Mouse (Mus musculus) c-Kit-positive CD71-negative TER-119-negative erythroid progenitor cells, embryonic 14.5 days (primary cell): ENCODE data around the gene Hivep3.
A peak's percentile ranks its signal among the peaks of the same experiment; 100 is the strongest.

Experiments
- DNase-seq: peaks from one replicate; pipeline ENCODE4 v3.0.0-alpha.2; 2013; ENCODE audit warnings: low read depth

Hivep3 gene

DNA sequence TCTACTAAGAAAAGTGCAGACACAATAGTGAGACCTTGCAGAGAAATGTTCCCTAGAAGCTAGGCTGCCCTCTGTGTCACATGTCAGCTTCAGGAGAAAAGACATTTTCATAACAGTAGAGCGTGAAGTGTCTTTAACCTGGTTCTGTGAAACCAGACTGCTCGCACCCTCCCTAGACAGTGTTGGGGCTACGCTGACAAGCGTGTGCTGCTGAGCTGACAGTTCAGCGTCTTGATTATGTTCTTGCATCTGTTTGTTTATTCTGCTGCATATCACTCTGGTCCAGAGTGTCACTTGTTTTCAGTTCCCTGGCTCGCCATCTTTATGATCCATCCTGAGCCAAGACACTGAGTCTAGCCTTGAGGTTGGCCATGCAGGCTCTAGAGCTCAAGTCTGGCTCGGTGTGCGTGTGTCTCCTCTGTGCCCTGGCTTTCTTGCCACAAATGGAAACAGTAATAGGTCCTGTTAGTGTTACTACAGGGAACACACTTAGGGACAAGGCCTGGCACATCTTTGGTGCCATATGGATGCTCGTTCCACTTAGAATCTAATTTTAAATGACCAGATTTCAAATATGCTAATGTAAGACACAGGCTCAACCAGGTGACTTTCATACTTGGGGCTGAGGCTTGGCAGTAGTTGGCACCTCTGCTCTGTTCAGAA lies 28.0 kb downstream of the Hivep3 start:
- no peak for DNase-seq

DNA sequence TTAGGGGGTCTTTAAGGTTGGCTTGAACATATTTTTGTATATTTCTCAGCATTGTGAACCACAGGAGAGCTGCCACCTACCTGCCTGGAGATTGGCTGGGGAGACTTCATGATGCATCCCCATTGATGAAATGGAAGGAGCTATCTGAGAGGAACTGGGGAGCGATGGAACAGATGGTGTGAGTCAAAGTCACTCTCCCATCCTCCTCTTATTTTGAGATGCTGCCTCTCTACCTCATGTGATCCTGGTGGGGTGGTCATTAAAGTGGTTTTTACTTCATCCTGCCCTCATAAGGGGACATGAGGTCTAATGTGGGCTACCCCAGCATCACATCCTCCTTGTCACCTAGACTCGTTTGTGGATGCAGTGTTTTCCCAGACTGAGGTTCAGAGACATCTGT lies 28.6 kb downstream of the Hivep3 start:
- DNase-seq: no peak

DNA sequence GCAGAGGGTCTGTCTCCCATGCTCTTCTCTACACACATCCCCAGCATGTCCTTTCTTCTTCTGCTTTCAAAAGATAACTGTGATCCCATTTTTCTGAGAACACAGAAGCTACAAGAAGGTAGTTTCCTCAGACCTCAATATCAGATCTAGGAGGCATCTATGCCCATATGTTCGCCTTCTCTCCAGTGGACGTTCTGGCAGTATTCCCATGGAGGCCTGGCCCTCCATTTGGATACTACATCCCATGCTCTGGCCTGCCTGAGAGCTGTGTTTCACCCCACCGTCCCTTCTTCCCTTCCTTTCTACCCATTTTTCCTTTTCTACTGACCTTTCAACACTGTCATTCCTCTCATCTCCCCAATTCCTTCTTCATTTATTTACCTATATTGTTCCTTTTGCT lies 34.5 kb downstream of the Hivep3 start:
- no peak for DNase-seq

DNA sequence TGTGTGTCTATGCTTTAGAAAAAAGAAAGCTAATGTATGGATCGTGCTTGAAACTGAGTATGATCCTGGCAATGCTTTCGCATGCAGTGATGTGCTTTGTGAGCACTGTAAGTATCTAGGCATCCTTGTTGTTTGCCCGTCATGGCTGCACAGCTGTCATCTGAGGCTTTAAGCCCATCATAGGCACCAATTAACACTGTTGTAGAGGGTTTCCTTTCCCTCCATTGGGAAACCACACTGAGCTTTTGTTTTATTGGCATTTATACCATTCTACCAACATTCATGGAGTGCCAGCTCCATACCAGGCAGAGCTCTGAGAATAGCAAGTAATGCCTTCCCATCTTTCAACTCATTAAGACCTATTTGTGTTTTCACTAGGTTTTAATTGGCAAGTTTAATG lies 42.3 kb downstream of the Hivep3 start:
- no peak for DNase-seq

DNA sequence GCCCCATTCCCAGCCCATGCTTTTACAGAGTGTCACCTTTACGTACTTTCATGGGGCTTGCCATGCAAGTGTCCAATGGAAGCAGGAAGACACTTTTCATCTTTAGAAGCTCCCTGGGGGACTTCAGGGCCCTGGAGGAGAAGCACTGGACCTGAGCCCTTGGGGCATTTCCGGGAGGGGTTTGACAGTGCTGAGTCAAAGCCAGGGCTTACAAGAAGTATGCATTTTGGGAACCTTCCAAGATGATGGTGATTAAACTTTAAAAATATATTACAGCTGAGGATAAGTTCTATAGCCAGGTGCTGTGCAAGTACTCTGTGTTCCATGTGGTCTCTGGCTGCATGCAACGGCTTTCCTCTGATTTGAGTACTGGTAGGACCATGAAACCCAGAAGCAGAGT lies 43.6 kb downstream of the Hivep3 start:
- DNase-seq: no peak

DNA sequence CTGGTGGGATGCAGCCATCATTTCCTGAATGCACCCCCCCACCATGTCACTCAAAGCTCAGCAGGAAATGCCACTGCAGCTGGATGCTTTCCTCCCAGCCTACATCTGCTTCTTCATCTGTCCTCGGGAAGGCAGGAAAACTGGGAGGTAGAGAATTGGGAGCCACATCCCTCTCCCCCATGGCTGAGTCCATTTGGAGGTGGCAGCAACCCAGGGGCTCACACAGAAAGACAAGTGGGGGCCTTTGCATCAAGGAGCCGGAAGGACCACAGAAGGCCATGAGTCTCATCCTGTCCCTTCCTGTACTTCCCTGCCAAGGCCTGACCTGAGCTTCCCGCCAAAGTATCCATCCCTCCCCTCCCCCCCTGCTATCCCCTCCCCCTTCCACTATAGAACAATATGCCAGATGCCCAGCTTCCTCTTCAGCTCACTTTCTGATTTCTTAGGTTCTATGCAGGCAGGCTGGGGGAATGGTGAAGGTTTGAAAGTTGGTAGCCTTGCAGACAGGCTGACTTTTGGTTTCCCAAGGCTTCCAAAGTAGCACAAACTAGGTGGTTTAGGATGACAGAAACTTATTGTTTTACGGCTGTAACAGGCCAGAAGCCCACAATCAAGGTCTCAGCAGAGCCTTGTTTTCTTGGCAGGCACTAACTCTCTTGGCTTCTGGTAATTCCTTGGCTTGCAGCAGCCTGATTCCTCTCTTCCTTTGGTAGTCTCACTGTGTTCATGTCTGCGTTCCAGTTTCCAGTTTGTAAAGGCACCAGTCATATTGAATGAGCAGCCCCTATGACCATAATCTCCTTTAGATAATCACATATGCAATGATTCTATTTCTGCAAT lies 46.2 kb downstream of the Hivep3 start:
- no peak for DNase-seq

DNA sequence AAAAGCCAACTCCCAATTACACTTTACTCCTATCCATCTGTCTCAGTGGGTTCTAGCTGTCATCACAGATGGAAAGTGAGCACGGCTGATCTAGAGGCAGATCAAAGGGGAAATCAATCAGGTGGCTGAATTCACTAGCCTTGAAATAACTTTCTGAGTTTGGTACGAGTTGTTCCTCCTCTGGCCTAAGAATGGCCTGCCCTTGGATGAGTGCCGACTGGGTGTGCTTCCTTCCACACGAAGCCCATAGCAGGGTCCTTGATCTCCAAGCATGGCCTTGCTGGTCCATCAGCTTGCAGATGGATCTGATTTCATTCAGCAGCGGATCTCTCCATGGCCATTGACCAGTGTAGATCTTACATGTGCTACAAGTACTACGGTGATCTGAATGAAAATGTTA lies 47.3 kb downstream of the Hivep3 start:
- DNase-seq: no peak

DNA sequence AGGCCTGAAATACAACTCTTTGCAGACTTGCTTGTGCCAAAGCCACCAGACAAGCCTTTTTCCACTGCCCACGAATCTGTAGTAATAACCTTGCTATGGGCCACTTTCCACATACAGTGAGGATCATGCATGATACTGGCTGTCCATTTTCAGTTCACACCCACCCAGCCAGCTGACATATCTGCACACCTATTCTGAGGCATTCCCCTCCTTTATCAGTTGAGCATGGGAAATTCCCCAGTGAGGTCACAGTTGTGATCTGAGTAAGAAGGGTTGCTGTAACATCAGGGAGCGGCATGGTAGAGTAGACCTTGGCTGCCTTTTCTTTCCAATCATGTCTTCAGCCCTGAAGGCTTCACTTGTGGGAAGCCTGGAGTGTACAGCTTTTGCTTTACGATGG lies 51.4 kb downstream of the Hivep3 start:
- DNase-seq: no peak

DNA sequence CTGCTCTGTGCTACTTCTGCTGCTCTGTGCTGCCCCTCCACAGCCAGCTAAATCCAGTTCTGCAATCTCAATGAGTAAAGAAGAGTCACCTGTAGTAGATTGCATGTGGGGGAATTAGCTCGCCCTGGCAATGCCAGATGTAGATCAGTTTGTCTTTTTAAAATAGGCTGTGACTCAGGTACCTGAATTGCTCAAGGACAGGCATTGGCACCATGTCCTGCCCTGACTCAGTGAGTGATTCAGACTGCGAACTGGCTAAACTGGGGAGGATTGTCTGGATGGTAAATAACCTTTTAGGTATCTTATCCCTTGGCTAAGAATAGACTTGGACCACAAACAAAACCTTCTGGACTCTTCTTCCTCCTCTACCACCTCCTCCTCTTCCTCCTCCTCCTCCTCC lies 52.7 kb downstream of the Hivep3 start:
- no peak for DNase-seq

DNA sequence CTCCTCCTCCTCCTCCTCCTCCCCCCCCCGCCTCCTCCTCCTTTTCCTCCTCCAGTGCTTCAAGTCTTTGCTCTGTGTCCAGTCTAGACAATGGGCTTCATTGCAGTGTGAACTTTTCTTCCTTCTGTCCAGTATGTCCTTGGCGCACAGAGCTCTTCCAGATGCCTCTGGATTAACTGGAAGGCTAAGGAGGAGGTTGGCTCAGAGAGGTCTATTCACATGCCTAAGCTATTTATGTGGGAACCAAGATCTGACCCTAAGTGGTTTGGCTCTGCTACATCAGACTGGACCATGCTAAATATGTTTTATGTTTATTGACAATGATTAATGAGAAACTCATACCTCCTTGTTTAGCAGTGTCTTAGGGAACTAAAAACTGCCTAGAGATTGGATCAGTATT lies 53.1 kb downstream of the Hivep3 start:
- no peak for DNase-seq

DNA sequence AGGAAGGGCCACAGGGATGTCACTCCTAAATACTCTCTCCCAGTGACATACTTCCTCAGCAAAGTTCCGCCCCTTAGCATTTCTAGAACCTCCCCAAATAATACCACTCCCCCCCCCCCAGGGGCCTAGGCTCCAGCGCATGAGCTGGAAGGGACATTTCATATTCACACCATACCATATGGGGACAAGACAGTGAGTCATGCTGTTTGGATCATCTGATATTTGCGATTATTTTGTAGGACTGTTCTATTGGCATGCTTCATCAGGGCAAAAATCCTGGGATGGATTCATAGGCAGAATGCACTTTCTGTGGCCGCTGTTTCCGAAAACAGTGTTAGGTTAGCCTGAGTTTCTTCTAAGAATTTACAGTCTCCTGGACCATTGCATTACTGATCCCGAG lies 55.2 kb downstream of the Hivep3 start:
- no peak for DNase-seq

DNA sequence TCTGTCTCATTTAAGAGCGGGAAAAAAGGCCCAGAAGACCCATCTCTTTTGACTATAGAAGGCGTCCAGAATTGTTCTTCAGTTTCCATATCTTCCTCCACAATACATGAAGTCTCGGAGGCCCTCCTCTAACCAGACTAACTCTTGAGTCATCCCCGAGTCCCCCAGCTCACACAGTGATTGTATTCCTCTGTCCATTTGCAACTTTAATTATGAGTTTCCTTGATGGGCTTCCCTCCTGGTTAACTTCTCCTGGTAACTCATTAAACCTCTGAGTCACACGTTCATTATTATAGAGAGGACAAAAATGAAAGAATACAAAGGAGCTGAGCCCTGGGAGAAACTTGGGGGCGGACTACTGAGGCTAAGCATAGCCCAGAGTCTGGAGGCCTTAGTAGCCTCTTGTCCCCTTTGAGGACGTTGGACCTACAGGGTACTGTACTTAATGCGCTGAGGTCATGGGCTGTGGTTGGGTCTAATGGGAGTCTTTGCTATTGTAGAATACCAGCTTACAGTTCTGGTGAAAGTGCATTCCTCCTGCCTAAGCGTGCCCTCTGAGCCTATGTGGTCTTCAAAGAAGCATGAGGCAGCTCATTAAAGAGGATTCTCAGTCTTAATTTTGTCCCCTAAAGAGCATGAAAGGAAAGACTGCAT lies 56.0 kb downstream of the Hivep3 start:
- no peak for DNase-seq

DNA sequence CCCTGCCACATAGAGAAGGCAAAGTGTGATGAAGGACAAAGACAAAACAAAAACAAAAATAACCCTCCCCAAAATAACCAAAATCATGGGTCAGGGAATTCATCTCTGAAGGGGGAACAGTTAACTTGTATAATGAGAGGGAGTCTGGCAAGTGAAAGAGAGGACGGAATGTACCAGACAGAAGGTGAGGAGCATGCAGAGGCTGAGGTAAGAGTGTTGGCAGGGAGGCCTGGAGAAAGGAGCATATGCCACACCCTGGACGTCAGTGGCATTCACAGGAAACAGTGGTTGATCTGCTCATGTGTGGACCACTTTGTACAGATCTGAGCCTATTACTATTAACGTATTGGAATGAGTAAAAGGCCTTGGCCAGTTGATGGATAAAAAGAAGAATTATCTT lies 65.3 kb downstream of the Hivep3 start:
- no peak for DNase-seq

DNA sequence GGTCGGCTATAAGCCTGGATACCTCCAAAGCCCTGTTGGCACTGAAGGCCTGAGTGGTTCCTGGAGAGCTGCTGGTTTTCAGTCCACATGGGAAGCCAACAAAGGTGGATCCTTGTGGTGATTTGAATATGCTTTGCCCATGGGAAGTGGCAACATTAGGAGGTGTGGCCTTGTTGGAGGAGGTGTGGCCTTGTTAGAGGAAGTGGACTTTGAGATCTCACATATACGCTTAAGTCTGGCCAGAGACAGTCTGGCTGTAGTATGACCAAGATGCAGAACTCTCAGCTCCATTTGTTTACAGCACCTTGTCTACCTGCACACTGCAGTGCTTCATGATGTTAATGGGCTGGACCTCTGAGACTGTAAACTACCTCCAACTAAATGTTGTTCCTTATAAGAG lies 73.0 kb downstream of the Hivep3 start:
- no peak for DNase-seq

DNA sequence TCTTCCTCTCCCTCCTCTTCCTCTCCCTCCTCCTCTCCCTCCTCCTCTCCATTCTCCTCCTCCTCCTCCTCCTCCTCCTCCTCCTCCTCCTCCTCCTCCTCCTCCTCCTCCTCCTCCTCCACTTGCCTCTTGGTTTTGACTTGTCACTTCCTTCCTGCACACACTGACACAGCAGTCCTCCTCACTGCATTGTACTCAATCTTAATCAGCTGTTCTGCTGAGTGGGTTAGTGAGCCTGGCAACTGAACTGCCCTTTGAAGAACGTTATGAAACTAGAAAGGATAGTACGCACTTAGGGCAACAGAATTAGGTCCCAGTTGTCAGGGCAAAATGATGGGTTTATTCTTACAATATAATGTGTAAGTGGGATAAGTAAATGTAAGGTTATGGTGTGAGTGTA lies 73.8 kb downstream of the Hivep3 start:
- DNase-seq: no peak

DNA sequence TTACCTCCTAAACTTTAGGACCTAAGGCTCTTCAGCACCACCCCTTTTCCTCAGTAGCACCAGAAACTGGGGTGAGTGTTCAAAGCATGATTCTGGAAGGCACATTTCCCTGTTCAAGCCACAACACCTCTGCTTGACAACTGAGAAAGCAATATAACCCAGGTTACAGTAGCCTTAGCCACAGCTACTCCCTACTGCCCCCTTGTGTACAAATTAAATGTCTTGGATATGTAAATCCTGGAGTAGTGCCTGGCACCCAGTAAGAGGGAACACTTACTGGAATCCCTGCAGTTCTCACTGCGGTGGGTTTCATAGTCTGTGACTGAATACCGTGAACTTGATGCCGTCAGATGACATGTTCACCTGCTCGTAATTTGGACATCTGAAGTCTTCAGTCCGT lies 75.7 kb downstream of the Hivep3 start:
- peak; percentile 39 for DNase-seq

DNA sequence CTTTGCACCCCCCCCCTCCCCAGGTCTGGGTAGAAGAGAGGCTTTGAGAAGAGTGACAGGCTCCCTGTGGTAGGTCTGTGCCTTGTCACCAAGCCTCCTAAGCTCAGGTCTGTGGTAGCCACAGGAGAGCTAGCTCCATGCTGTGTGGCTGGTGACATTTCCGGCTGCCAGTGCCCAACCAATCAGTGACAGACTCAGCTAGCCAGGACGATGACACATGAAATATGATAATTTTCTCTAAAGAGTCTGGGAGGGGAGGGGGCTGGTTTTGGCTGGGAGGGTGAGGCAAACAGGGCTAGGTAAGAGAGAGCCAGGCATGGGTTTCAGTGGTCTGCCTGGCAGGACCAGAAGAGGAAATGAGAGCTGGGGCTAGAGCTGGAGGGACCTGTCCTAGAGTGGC lies 79.2 kb downstream of the Hivep3 start:
- peak; percentile 25 for DNase-seq

DNA sequence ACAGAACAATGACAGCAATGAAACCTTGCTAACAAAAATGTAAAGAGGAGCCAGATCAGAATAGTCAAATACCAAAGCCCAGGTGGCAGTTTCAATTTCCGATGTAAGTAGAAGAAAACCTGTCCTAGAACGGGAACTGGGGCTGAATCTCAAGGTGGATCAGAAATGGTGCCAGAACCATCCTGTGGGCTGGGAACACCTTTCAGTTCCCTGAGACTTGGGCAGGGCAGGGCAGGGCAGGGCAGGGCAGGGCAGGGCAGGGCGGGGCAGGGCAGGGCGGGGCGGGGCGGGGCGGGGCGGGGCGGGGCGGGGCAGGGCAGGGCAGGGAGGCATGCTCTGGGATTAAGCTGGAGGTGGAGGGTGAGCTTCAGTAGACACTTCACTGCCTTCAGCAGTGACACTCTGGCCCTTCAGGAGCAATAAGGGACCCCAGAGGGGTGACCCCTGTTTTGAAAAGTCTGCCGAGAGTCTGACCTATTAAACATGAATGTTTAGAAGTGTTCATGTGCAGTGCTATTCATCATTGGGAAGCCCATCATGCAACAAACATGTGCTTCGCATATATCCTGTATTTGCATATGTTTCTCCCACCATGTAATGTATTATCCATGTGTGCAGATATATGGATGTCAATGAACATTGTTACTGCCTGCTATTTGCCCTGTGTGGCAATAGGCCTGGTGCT lies 80.1 kb downstream of the Hivep3 start:
- DNase-seq: no peak

DNA sequence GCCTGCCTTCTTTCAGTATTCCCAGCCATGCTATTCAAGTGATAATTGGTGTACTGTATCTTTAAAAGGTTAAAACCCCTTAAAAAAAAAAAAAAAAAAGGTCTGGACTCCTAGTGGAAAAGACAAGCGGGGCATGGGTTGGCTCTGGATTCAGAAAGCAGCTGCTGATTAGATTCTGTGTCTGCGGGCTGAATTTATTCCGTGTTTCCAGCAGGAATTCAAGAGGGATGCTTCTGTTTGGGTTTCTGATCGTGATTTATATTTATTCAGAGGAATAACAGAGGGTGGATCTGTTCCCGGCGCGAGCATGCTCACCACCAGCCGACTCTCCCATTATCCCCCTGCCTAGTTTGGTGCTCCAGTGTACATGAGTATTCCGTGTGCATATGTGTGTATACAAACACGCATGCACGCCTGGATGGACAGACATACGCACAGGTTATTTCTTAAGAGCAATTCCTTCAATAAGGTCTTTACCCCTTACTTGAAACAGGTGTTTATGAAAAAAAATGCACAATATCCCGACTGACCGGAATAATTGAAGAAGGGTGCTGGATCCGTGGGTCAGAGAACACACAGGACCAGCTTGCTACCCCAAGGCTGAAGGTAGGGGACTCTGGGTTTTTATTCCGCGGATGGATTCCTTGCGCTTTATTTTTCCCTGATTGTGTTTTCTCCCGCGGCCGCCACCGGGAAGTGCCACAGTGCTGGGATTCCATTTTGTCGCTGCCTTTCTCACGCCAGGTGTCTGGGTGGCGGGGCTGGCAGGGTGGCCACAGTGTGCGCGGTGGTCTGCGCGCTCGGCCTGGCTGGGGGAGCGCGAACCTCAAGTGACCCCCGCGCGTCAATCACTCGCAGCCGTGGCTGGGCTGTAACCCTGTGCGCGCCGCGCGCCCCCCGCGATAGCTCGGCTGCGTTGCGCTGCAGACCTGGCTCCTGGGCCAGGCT lies 80.9 kb downstream of the Hivep3 start:
- no peak for DNase-seq

DNA sequence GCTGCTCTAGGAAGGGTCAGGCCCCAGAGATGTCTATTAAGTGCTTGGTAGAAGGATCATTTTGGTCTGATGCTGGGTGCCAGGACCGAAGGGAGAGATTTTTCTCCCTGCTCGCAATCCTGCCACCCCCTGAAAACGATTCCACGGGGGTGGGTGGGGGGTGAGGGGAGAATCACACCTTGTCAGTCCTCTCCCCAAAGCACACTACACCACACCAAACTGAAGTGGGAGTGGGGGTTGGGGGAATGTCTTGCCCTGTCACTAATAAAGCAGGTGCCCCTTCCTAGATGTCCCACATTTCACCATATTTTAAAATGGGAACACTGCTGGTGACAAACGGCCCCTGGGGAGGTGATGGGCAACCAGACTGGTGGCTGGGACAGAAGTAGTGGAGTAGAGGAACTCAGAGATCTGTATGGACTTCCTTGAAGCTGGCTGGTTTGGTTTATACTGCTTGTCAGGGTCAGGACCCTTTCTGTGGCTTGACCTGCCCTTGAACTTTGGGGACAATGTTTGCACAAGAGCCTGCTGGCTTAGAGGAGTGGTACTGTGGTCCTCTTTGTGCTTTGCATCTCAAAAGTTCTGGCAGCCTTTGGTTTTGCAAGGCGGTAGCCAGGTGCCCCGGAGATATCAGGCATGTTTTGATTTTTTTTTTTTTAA lies 81.7 kb downstream of the Hivep3 start:
- DNase-seq: no peak

DNA sequence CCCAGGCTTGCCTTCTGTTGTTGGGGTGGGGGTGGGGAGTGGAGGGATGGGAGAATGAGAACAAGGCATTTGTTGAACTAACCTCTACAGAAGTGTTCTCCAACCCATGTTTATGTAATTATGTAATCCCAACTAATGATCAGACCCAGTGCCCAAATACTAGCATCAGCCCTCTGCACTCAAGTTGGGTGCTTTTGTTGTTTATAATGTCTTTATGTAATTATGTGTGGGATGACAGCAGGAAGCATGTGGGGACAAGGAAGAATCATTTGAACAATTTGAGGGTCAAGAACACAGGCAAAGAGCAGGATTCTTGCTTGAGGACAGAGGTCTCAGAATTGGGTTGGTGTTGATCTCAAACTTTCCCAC lies 82.2 kb downstream of the Hivep3 start:
- DNase-seq: no peak
